Mouse (Mus musculus) frontal cortex, postnatal 10 days (tissue): ENCODE data around the gene Raet1e.
"Not testable (repeated sequence)": the region's sequence is repeated elsewhere in the genome, so short reads cannot be mapped to it uniquely, and the experiment has no call there.

Experiments used
- DNase-seq, 2 experiments: peaks; one replicate each; pipeline ENCODE4 v3.0.0; 2022; ENCODE audit warnings: low spot score in 2 of 2, mixed read lengths in 1 of 2

Gene Raet1e

DNA sequence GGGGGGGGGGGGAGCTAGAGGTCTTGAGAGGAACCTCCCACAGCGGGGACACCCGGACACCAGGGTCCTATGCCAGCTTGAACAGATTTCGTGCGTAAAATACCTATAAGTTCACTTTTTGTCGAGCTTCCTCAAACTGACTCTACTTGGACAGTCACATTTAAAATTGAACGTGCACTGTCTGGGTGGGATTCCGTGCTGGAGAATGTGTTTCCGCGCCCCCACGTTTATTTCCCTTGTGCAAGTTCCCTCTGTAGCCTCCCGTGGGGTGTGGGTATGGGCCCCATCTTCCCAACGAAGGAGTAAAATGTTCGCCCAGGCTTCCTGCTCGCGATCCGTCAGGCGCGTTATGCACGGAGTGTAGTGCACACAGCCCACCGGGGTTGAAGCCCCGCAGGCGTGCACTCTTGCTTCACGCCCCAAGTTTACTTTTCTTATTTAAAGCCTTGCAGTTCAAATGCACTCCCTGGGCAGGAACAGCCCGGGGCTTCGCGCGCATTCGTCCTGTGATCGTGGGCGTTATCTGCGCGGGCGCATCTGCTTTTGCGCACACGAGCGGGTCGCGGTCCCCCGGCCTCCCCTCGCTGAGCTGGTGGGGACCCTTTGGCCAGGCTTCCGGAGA is 115.4 kb downstream of the Raet1e start:
- no peak for DNase-seq

- no peak for DNase-seq
These were observed 116.2 kb downstream of the Raet1e start for GRCm38 (mm10) chr10:22274445-22275057.

DNA sequence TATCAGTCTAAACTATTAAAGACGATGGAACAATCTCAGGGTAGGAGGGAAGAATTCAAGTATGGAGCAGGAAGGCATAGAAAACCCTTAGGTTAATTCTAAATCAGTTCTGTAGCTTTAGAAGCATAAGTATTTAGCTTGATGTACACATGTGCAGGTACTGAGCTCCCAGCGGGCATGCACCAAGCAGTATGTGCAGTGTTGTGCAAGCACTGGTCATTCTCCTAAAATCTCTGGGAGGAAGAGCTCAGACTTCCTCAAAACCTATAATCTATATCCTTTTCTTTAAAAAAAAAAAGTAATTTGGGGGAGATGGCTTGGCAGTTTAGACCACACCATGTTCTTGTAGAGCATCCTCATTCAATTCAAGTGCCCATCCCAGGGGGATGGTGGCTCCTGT is 120.1 kb downstream of the Raet1e start:
- not testable (repeated sequence) for DNase-seq

DNA sequence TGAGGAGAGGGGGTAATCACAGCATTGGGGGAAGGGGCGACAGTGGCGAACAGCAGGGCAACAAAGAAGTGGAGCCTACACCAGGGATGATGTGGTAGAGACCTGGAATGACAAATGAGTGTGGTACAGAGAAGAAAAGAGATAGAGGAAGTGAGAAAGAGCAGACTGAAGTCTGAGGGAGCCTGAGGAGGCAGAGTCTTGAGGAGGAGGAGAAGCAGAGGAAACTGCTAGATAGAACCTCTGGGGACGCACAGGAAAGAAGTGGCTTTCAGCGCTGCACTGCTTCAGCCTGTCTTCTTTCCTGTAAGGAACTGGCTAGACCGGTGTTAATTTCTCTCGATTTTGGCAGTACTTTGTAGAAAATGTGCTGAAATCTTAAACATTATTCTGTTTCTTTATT is 124.4 kb downstream of the Raet1e start:
- DNase-seq, result no peak

DNA sequence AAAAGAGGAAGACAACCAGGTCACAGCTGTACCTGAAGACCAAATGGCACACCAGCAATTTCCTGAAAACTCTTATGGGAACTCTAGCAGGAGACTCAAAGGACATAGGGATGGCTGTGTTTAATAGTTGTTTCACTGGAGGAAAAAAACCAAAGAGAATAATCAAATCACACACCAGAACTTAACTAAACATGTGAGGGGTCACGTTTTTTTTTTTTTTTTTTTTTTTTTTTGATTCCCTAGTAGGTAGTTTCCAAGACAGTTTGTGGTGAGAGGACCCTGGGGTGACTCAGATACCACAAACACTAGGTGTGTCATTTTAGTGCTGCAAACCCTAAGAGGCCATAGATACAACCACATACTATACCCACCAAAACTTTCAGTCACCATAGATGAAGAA is 137.3 kb downstream of the Raet1e start:
- no peak for DNase-seq

- no peak for DNase-seq
These were observed 138.8 kb downstream of the Raet1e start for GRCm38 (mm10) chr10:22297033-22297762.

DNA sequence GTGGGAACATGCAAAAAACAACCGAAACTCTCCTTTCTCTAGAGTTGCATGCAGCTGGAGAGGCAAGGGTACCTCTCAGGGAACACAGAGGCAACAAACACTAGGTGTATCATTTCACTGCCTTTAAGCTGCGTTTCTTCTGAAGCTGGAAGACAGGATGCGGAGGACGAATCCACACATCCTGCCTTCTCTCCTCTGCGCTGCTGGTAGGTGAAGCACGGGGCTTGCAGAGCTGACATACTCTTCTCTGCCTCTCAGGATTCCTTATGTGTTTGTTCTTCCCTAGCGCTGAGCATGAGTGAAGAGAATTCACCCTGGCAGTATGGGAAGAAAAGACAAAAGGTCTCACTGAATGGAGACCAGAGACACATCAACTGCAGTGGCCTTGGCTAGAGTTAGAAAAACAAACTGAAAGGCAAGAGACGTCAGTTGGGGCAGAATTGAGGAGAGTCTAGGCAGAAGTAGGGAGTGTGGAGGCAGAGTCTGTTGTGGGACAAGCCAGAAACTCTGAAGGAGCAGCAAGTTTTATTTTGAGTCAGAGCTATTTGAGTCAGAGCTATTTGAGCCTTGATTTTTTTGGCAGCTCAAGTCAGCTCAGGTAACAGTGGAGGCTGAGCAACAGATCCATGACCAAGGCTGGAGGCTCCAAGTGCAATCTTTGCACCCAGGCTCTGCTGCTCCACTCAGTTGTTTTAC is 139.5 kb downstream of the Raet1e start:
- DNase-seq, result no peak

GRCm38 (mm10) chr10:22299324-22299723 is 141.0 kb downstream of the Raet1e start:
- no peak for DNase-seq

DNA sequence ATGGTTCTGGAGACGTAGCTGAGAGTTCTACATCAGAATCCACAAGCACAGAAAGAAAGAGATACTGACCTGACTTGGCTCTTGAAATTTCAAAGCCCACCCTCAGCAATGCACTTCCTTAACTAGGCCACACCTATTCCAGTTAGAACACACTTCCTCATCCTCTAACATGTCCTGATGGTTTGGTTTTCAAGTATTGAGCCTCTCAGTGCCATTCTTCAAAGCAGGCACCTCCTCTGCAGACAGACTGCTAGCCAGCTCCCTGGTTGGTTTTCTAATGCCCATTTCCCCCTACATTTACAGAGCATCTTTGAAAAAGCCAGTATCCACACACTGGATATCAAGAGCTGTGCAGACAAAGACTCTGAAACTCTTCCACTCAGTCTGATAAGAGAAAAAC is 143.3 kb downstream of the Raet1e start:
- DNase-seq, result no peak

DNA sequence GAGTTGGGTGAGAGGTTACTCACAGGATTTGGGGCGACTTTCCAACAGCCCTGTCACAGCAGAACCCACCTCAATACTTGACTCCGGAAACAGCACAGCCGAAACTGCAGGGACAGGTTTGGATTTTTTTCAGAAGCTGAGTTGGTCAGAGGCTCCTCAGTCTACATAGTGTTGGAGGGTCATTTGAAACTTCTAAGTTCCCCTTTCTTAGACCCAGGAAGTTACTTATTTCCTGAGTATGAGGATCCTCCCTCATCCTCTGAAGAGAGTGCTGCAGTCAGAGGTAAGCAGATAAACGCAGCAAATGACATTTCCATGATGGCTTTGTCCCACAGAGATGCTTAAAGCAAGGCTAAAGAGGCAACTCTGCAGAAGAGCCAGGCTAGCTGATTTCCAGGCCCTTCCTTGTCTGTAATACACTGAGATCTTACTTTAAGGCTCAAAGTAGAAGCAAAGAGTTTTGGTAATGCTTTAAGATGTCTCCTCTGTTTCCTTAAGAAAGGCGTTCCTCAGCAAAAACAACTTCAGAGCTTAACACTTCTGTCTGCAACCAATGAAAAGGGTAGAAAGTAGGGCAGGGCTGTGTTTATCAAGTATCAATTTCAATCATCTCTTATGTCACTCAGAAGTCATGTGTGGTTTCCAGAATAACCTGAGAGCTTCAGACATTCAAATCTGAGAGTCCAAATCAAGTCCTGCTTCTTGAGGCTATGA is 144.1 kb downstream of the Raet1e start:
- DNase-seq, result no peak

- no peak for DNase-seq
These were observed 145.4 kb downstream of the Raet1e start for GRCm38 (mm10) chr10:22303736-22304135.

GRCm38 (mm10) chr10:22305801-22306200 is 147.4 kb downstream of the Raet1e start:
- no peak for DNase-seq

DNA sequence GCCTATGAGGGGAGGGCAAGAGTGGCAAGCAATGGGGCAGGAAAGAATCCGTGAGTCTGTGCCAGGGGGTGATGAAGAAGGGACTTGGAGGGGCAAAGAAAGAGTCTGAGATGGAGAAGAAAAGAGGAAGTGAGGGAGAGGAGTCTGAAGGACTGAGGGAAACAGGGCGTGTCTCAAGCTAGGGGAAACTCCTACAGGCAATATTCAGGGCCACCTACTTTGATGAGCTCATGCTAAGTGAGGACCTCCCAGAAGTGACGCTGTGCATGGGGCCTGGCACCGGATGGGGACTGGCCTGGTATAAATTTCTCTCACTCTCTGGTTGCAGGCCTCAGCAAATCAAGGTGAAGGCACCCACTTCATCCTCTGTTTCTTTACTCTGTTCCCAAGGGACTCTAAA is 148.1 kb downstream of the Raet1e start:
- no peak for DNase-seq

DNA sequence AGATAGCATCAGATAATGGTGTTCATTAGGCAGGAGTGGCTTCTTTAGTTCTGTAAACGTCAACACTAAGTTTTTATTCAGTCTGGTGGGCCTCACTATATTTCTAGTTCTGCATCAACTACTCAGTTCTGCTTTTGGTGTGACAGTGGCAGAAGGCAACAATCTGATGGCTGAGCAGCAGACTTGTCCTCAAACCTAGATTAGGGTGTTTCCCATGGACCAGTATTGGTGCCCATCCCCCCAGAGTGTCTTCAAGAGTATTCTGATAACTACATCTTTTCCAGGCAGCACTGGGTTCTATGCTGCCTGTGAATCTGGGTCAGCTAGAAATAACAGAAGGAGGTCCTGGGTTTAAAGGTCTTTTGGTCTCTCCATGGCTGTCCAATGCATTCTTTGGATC is 149.9 kb downstream of the Raet1e start:
- DNase-seq, result no peak

- no peak for DNase-seq
These were observed 164.5 kb downstream of the Raet1e start for GRCm38 (mm10) chr10:22322858-22323257.

- DNase-seq, result not testable (repeated sequence)
These were observed 187.4 kb downstream of the Raet1e start for GRCm38 (mm10) chr10:22345721-22346120.

GRCm38 (mm10) chr10:22353548-22354195 is 195.3 kb downstream of the Raet1e start:
- DNase-seq, result not testable (repeated sequence)

- DNase-seq, result not testable (repeated sequence)
These were observed 195.8 kb downstream of the Raet1e start for GRCm38 (mm10) chr10:22354196-22354574.

GRCm38 (mm10) chr10:22357373-22357772 is 199.0 kb downstream of the Raet1e start:
- not testable (repeated sequence) for DNase-seq

- not testable (repeated sequence) for DNase-seq
These were observed 201.9 kb downstream of the Raet1e start, which contains the start of gene Raet1d for GRCm38 (mm10) chr10:22360252-22360651. Raet1d (plus strand) TSS chr10:22360552.

DNA sequence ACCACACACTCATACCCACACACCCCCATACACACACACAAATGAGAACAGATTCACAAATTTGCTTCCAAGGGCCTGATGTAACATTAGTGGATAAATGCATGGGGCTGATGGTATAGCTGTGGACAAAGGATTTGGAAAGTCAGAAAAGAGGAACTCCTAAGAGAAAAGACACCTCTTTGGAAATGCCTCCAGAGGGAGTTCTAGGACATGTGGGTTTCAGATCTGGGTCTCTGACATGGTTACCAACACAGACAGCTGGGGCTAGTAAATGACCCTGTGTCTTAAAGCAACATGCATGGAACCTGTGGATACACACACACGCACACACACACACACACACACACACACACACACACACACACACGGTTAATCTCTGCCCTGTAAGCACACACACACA is 202.6 kb downstream of the Raet1e start:
- DNase-seq, result not testable (repeated sequence)
